Mouse (Mus musculus): ENCODE results near the gene Psmb8. TPM values are rescaled to one million over a fixed set of nuclear protein-coding genes. Genes with fewer than 3 reads are reported as not detected.
"Not testable (repeated sequence)": the region's sequence is repeated elsewhere in the genome, so short reads cannot be mapped to it uniquely, and the experiment has no call there.

Psmb8 gene
- polyA plus RNA-seq, 1 experiment from 2014 or later, result 58.6 TPM

DNA sequence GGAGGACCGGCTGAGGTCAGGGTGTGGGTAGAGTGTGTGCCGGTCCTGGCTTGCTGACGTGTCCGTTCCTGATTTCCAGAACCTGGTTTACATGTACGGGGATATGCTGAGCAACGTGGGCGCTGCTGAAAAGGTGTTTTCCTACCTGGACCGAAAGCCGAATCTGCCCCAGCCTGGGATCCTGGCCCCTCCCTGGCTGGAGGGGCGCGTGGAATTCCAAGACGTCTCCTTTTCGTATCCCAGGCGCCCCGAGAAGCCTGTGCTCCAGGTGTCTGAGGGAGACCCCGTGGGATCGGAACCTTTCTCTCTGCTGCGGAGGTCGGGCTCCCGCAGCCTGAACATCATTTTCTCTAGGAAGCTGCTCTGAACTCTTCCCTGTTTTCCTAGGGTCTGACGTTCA is 16.4 kb downstream of the Psmb8 start:
- WGBS, result 48% methylated on average over 21 of the region's 21 CpGs
- H3K4me3 ChIP-seq (ENCODE audit: low read depth, low read length), result no peak overlapping the region
- 0 out of 2 replicates have a peak, but pooled peaks cover 2% of the 10 kb centered on the region for H3K27me3 ChIP-seq (replicated peaks; ENCODE audit: insufficient read depth, low read length)

GRCm38 (mm10) chr17:34215176-34215575 is 17.7 kb downstream of the Psmb8 start:
- Histone ChIP-seq H3K4me1 (ENCODE audit: insufficient read depth, low read depth, low read length) (no peaks in the 10 kb centered on the region), H3K27ac (ENCODE audit: low read length) (no peak overlapping the region), H3K9me3 (ENCODE audit: low read length) (no peaks in the 10 kb centered on the region), H3K4me2 (replicated peaks; ENCODE audit: low read depth, low read length) (no peak overlapping the region), H3K4me3 (ENCODE audit: low read depth, low read length) (no peak overlapping the region), H3K27me3 (replicated peaks; ENCODE audit: insufficient read depth, low read length) (0 out of 2 replicates have a peak, but pooled peaks cover 2% of the 10 kb centered on the region), H3K9ac (replicated peaks; ENCODE audit: low read depth) (no peak overlapping the region), H3K36me3 (ENCODE audit: insufficient read depth, low read length) (0 out of 2 replicates have a peak, but pooled peaks cover 3% of the 10 kb centered on the region)
- WGBS, result 87% methylated on average over 12 of the region's 12 CpGs
- ATAC-seq (no peak), DNase-seq (ENCODE audit: low spot score) (no peak)
- no peak for TF ChIP-seq CTCF (IDR thresholded peaks at IDR 0.05)
- no peak for TF ChIP-seq EP300 (IDR thresholded peaks at IDR 0.05)

More for the DNA sequence above, 16.4 kb downstream of the Psmb8 start:
- Histone ChIP-seq H3K9me3 (ENCODE audit: low read length) (no peaks in the 10 kb centered on the region), H3K4me1 (ENCODE audit: insufficient read depth, low read depth, low read length) (no peaks in the 10 kb centered on the region), H3K27ac (ENCODE audit: low read length) (no peak overlapping the region), H3K36me3 (ENCODE audit: insufficient read depth, low read length) (0 out of 2 replicates have a peak, but pooled peaks cover 3% of the 10 kb centered on the region), H3K4me2 (replicated peaks; ENCODE audit: low read depth, low read length) (no peak overlapping the region), H3K9ac (replicated peaks; ENCODE audit: low read depth) (no peak overlapping the region)
- TF ChIP-seq CTCF (IDR thresholded peaks at IDR 0.05) (no peak), EP300 (IDR thresholded peaks at IDR 0.05) (no peak)
- no peak for DNase-seq (ENCODE audit: low spot score)
- no peak for ATAC-seq

DNA sequence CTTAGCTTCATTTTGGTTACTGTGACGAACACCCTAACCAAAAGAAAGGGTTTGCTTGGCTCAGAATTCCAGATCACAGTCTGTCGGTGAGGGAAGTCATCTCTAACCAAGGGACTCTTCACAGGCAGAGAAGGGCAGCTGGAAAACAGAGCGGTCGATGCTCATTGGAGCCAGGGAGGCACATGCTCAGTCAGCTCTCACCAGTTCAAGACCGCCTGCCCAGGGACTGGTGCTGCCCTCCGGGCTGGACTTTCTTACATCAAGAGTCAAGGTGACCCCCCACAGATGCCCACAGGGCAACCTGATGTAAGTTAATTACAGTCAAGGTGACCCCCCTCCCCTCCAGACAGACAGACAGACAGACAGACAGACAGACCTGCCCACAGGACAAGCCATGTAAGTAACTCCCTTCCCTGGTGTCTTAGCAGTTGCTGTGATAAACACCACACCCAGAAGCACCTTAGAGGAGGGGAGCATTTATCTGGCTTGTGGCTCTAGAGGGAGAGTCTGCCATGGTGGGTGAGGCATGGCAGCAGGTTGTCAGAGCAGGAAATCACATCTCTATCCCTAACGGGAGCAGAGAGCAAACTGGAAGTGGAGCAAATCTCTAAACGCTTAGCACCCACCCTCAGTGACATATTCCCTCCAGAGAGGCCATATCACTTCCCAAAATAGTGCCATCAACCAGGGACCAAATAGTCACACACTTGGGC is 19.9 kb downstream of the Psmb8 start:
- Histone ChIP-seq H3K27me3 (replicated peaks; ENCODE audit: insufficient read depth, low read length) (0 out of 2 replicates have a peak, but pooled peaks cover 2% of the 10 kb centered on the region), H3K4me3 (ENCODE audit: low read depth, low read length) (no peak overlapping the region), H3K4me2 (replicated peaks; ENCODE audit: low read depth, low read length) (no peak overlapping the region), H3K27ac (ENCODE audit: low read length) (no peak overlapping the region), H3K4me1 (ENCODE audit: insufficient read depth, low read depth, low read length) (no peaks in the 10 kb centered on the region), H3K9ac (replicated peaks; ENCODE audit: low read depth) (no peak overlapping the region), H3K36me3 (ENCODE audit: insufficient read depth, low read length) (no peaks in the 10 kb centered on the region), H3K9me3 (ENCODE audit: low read length) (no peaks in the 10 kb centered on the region)
- TF ChIP-seq EP300 (IDR thresholded peaks at IDR 0.05) (no peak), CTCF (IDR thresholded peaks at IDR 0.05) (no peak)
- ATAC-seq (no peak), DNase-seq (ENCODE audit: low spot score) (no peak)
- whole genome bisulfite sequencing, result 84% methylated on average over 8 of the region's 8 CpGs

DNA sequence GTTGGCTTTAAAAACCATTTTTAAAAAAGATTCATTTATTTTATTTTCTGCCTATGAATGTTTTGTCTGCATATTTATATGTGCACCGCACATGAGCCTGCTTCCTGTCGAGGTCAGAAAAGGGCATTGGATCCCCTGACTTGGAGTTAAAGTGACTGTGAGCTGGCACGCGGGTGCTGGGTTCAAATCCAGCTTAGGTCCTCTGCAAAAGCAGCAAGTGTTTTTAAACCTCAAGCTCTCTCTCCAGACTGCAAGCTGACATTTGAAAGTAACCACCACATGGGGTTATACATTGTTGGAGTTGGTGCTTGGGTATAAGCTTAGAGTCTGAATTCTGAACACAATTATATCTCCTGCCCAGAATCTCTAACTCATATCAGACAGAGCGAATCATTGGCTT is 20.5 kb downstream of the Psmb8 start:
- TF ChIP-seq CTCF (IDR thresholded peaks at IDR 0.05) (no peak), EP300 (IDR thresholded peaks at IDR 0.05) (no peak)
- H3K27me3 ChIP-seq (replicated peaks; ENCODE audit: insufficient read depth, low read length), result 0 out of 2 replicates have a peak, but pooled peaks cover 2% of the 10 kb centered on the region
- H3K9ac ChIP-seq (replicated peaks; ENCODE audit: low read depth), result no peak overlapping the region
- H3K4me3 ChIP-seq (ENCODE audit: low read depth, low read length), result no peak overlapping the region
- no peak for DNase-seq (ENCODE audit: low spot score)
- H3K36me3 ChIP-seq (ENCODE audit: insufficient read depth, low read length), result no peaks in the 10 kb centered on the region
- peak overlapping the region; percentile 35; the same call in 1 of the 2 replicates for H3K4me2 ChIP-seq (replicated peaks; ENCODE audit: low read depth, low read length)
- H3K9me3 ChIP-seq (ENCODE audit: low read length), result no peaks in the 10 kb centered on the region
- no peaks in the 10 kb centered on the region for H3K4me1 ChIP-seq (ENCODE audit: insufficient read depth, low read depth, low read length)
- H3K27ac ChIP-seq (ENCODE audit: low read length), result no peak overlapping the region
- ATAC-seq, result no peak
- 79% methylated on average over 5 of the region's 5 CpGs for WGBS

- Histone ChIP-seq H3K4me3 (ENCODE audit: low read depth, low read length) (peak overlapping the region; percentile 10; the same call in 1 of the 2 replicates), H3K4me1 (ENCODE audit: insufficient read depth, low read depth, low read length) (no peaks in the 10 kb centered on the region), H3K27me3 (replicated peaks; ENCODE audit: insufficient read depth, low read length) (no peaks in the 10 kb centered on the region), H3K9me3 (ENCODE audit: low read length) (no peaks in the 10 kb centered on the region), H3K27ac (ENCODE audit: low read length) (peak overlapping the region; percentile 47), H3K4me2 (replicated peaks; ENCODE audit: low read depth, low read length) (peak overlapping the region; percentile 35), H3K36me3 (ENCODE audit: insufficient read depth, low read length) (no peaks in the 10 kb centered on the region), H3K9ac (replicated peaks; ENCODE audit: low read depth) (no peak overlapping the region)
- TF ChIP-seq EP300 (IDR thresholded peaks at IDR 0.05) (no peak), CTCF (IDR thresholded peaks at IDR 0.05) (no peak)
- peak; percentile 49 for DNase-seq (ENCODE audit: low spot score)
- ATAC-seq, result peak; percentile 59
- WGBS, result 54% methylated on average over 11 of the region's 11 CpGs
Observed at GRCm38 (mm10) chr17:34218675-34219074, 21.2 kb downstream of the Psmb8 start.

- Histone ChIP-seq H3K4me3 (ENCODE audit: low read depth, low read length) (peak overlapping the region; percentile 10; the same call in 1 of the 2 replicates), H3K4me2 (replicated peaks; ENCODE audit: low read depth, low read length) (peak overlapping the region; percentile 35)
- peak; percentile 67 for TF ChIP-seq CTCF (IDR thresholded peaks at IDR 0.05)
- not testable (repeated sequence) for H3K27me3 ChIP-seq (replicated peaks; ENCODE audit: insufficient read depth, low read length); H3K4me1 ChIP-seq (ENCODE audit: insufficient read depth, low read depth, low read length); H3K36me3 ChIP-seq (ENCODE audit: insufficient read depth, low read length); ATAC-seq; H3K9me3 ChIP-seq (ENCODE audit: low read length); H3K9ac ChIP-seq (replicated peaks; ENCODE audit: low read depth); H3K27ac ChIP-seq (ENCODE audit: low read length)
- DNase-seq (ENCODE audit: low spot score), result peak; percentile 22
- 91% methylated on average over 8 of the region's 11 CpGs for WGBS
Observed at GRCm38 (mm10) chr17:34219096-34219495, 21.6 kb downstream of the Psmb8 start.

DNA sequence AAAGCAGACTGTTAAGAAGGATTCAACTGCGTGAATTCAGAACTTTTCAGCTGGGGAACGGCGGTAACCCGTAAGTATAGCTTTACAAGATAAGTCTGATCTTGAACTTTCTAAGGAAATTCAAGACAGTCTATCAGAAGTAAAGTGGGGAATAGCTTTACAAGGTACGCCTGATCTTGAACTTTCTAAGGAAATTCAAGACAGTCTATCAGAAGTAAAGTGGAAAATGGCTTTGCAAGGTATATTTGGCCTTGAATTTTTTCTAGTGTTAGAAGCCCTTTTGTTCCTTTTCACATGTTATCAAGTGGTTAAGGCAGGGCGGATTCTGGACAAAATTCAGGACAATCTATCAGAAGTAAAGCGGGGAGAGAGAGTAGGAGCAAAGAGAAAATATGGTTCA is 22.3 kb downstream of the Psmb8 start:
- H3K27ac ChIP-seq (ENCODE audit: low read length); H3K9me3 ChIP-seq (ENCODE audit: low read length); H3K4me1 ChIP-seq (ENCODE audit: insufficient read depth, low read depth, low read length); H3K4me2 ChIP-seq (replicated peaks; ENCODE audit: low read depth, low read length); H3K36me3 ChIP-seq (ENCODE audit: insufficient read depth, low read length); ATAC-seq; H3K27me3 ChIP-seq (replicated peaks; ENCODE audit: insufficient read depth, low read length); H3K4me3 ChIP-seq (ENCODE audit: low read depth, low read length); DNase-seq (ENCODE audit: low spot score); H3K9ac ChIP-seq (replicated peaks; ENCODE audit: low read depth): not testable (repeated sequence)
- 98% methylated on average over 3 of the region's 7 CpGs for WGBS

GRCm38 (mm10) chr17:34220401-34220800 is 22.9 kb downstream of the Psmb8 start:
- not testable (repeated sequence) for H3K27me3 ChIP-seq (replicated peaks; ENCODE audit: insufficient read depth, low read length); ATAC-seq; H3K9ac ChIP-seq (replicated peaks; ENCODE audit: low read depth); H3K4me2 ChIP-seq (replicated peaks; ENCODE audit: low read depth, low read length); H3K36me3 ChIP-seq (ENCODE audit: insufficient read depth, low read length); H3K4me3 ChIP-seq (ENCODE audit: low read depth, low read length); DNase-seq (ENCODE audit: low spot score); H3K27ac ChIP-seq (ENCODE audit: low read length); H3K4me1 ChIP-seq (ENCODE audit: insufficient read depth, low read depth, low read length); H3K9me3 ChIP-seq (ENCODE audit: low read length)
- no CpG with 5 or more reads among the region's 16 CpGs for WGBS

Data from lung, postnatal 0 days (tissue).